Mouse (Mus musculus): ENCODE measurements around the gene Ntpcr. TPM values are rescaled to one million over a fixed set of nuclear protein-coding genes. Genes with fewer than 3 reads are reported as not detected.

Gene Ntpcr
- total and polyA plus RNA-seq, 3 experiments = 40.0 to 45.3 TPM; not detected in 1

- DNase-seq (ENCODE audit: low read depth, low spot score) = no peak
- Histone ChIP-seq H3K9ac (ENCODE audit: control insufficient read depth, low read depth, low read length, poor library complexity, severe bottlenecking) (no peak overlapping the region), H3K27me3 (ENCODE audit: control insufficient read depth in 1 of 2, insufficient read depth in 2 of 2, low read length in 2 of 2) (no peaks in the 10 kb centered on the region), H3K9me3 (replicated peaks; ENCODE audit: insufficient read depth, low read length) (no peaks in the 10 kb centered on the region), H3K4me1 (ENCODE audit: control insufficient read depth in 1 of 2, insufficient read depth in 2 of 2, low read length in 2 of 2) (no peaks in the 10 kb centered on the region), H3K79me2 (ENCODE audit: control insufficient read depth, insufficient read depth, low read length, poor library complexity) (no peaks in the 10 kb centered on the region), H3K4me3 (ENCODE audit: control insufficient read depth in 1 of 2, insufficient read depth in 1 of 2, low read depth in 2 of 2, low read length in 2 of 2) (no peak overlapping the region), H3K27ac (ENCODE audit: control insufficient read depth, low read depth, low read length) (no peak overlapping the region), H3K36me3 (ENCODE audit: control insufficient read depth in 1 of 2, insufficient read depth in 2 of 2, low read length in 2 of 2) (no peaks in the 10 kb centered on the region)
- TF ChIP-seq ZC3H11A (IDR thresholded peaks at IDR 0.05; ENCODE audit: low read depth, low read length) (no peak), E2F4 (IDR thresholded peaks at IDR 0.05; ENCODE audit: borderline replicate concordance, low read depth, low read length) (no peak), SMC3 (IDR thresholded peaks at IDR 0.05; ENCODE audit: low read depth, low read length) (no peak), USF2 (IDR thresholded peaks at IDR 0.05; ENCODE audit: borderline replicate concordance in 1 of 2, insufficient read depth in 1 of 2, low read depth in 1 of 2, low read length in 2 of 2) (no peak), SIN3A (IDR thresholded peaks at IDR 0.05; ENCODE audit: low read length) (no peak), ETS1 (IDR thresholded peaks at IDR 0.05; ENCODE audit: low read depth, low read length) (no peak)
Measured at GRCm38 (mm10) chr8:125786886-125787285, 57.1 kb downstream of the Ntpcr start.

GRCm38 (mm10) chr8:125792816-125793455, 63.2 kb downstream of the Ntpcr start:
- H3K79me2 ChIP-seq (ENCODE audit: control insufficient read depth, insufficient read depth, low read length, poor library complexity) = no peaks in the 10 kb centered on the region
- H3K9ac ChIP-seq (ENCODE audit: control insufficient read depth, low read depth, low read length, poor library complexity, severe bottlenecking) = no peak overlapping the region
- no peaks in the 10 kb centered on the region for H3K27me3 ChIP-seq (ENCODE audit: control insufficient read depth in 1 of 2, insufficient read depth in 2 of 2, low read length in 2 of 2)
- peak overlapping the region; percentile 56 for H3K27ac ChIP-seq (ENCODE audit: control insufficient read depth, low read depth, low read length)
- no peaks in the 10 kb centered on the region for H3K9me3 ChIP-seq (replicated peaks; ENCODE audit: insufficient read depth, low read length)
- DNase-seq (ENCODE audit: low read depth, low spot score) = peak; percentile 43
- H3K4me1 ChIP-seq (ENCODE audit: control insufficient read depth in 1 of 2, insufficient read depth in 2 of 2, low read length in 2 of 2) = no peaks in the 10 kb centered on the region
- peak in 1 of 2 experiments; percentile 66; a peak in 2 of 4 replicates for TF ChIP-seq EP300 (IDR thresholded peaks at IDR 0.05; ENCODE audit: low read depth in 1 of 2, low read length in 2 of 2)
- TF ChIP-seq TAL1 (IDR thresholded peaks at IDR 0.05; ENCODE audit: low read length) = peak; percentile 52
- TF ChIP-seq GATA1 (IDR thresholded peaks at IDR 0.05; ENCODE audit: low read depth, low read length) = no peak
- H3K36me3 ChIP-seq (ENCODE audit: control insufficient read depth in 1 of 2, insufficient read depth in 2 of 2, low read length in 2 of 2) = no peaks in the 10 kb centered on the region
- H3K4me3 ChIP-seq (ENCODE audit: control insufficient read depth in 1 of 2, insufficient read depth in 1 of 2, low read depth in 2 of 2, low read length in 2 of 2) = no peak overlapping the region

GRCm38 (mm10) chr8:125795341-125795740, 65.6 kb downstream of the Ntpcr start:
- Histone ChIP-seq H3K27me3 (ENCODE audit: control insufficient read depth in 1 of 2, insufficient read depth in 2 of 2, low read length in 2 of 2) (no peaks in the 10 kb centered on the region), H3K36me3 (ENCODE audit: control insufficient read depth in 1 of 2, insufficient read depth in 2 of 2, low read length in 2 of 2) (no peaks in the 10 kb centered on the region), H3K79me2 (ENCODE audit: control insufficient read depth, insufficient read depth, low read length, poor library complexity) (no peaks in the 10 kb centered on the region), H3K27ac (ENCODE audit: control insufficient read depth, low read depth, low read length) (no peak overlapping the region), H3K4me3 (ENCODE audit: control insufficient read depth in 1 of 2, insufficient read depth in 1 of 2, low read depth in 2 of 2, low read length in 2 of 2) (no peak overlapping the region), H3K4me1 (ENCODE audit: control insufficient read depth in 1 of 2, insufficient read depth in 2 of 2, low read length in 2 of 2) (no peaks in the 10 kb centered on the region), H3K9me3 (replicated peaks; ENCODE audit: insufficient read depth, low read length) (no peaks in the 10 kb centered on the region), H3K9ac (ENCODE audit: control insufficient read depth, low read depth, low read length, poor library complexity, severe bottlenecking) (no peak overlapping the region)
- DNase-seq (ENCODE audit: low read depth, low spot score) = no peak
- TF ChIP-seq ZC3H11A (IDR thresholded peaks at IDR 0.05; ENCODE audit: low read depth, low read length) (no peak), TBP (IDR thresholded peaks at IDR 0.05; ENCODE audit: low read depth, low read length) (no peak), MEF2A (IDR thresholded peaks at IDR 0.05; ENCODE audit: extremely low read depth, insufficient replicate concordance, low read depth, low read length, poor library complexity, severe bottlenecking) (no peak), USF2 (IDR thresholded peaks at IDR 0.05; ENCODE audit: borderline replicate concordance in 1 of 2, insufficient read depth in 1 of 2, low read depth in 1 of 2, low read length in 2 of 2) (no peak)

All from MEL (cell line).